Mouse (Mus musculus) kidney, adult 11 months (tissue): ENCODE data around the gene Aqp5.
A peak's percentile ranks its signal among the peaks of the same experiment; 100 is the strongest.

Source experiments
- DNase-seq: peaks from one replicate; pipeline ENCODE4 v3.0.0; 2022

Gene Aqp5

GRCm38 (mm10) chr15:99590429-99591084, at the start of gene Aqp5:
Gene Aqp5, plus strand, starts transcription at chr15:99590782.
- DNase-seq = no peak

- no peak for DNase-seq
Measured at GRCm38 (mm10) chr15:99544047-99544446, 46.5 kb upstream of the Aqp5 start.

- no peak for DNase-seq
Measured at GRCm38 (mm10) chr15:99546596-99546995, 44.0 kb upstream of the Aqp5 start.

GRCm38 (mm10) chr15:99547732-99548131, 42.9 kb upstream of the Aqp5 start:
- DNase-seq = no peak

- no peak for DNase-seq
Measured at GRCm38 (mm10) chr15:99549901-99550300, 40.7 kb upstream of the Aqp5 start.

GRCm38 (mm10) chr15:99553767-99554166, 36.8 kb upstream of the Aqp5 start:
- no peak for DNase-seq

GRCm38 (mm10) chr15:99558947-99559346, 31.6 kb upstream of the Aqp5 start:
- DNase-seq = no peak

GRCm38 (mm10) chr15:99560246-99560645, 30.3 kb upstream of the Aqp5 start:
- DNase-seq = no peak

GRCm38 (mm10) chr15:99567371-99567770, 23.2 kb upstream of the Aqp5 start:
- DNase-seq = no peak

GRCm38 (mm10) chr15:99568682-99569081, 21.9 kb upstream of the Aqp5 start:
- DNase-seq = no peak

- DNase-seq = no peak
Measured at GRCm38 (mm10) chr15:99569123-99569522, 21.5 kb upstream of the Aqp5 start.

- peak; percentile 32 for DNase-seq
Measured at GRCm38 (mm10) chr15:99578802-99579485, 11.6 kb upstream of the Aqp5 start, which contains the start of gene Aqp2. Gene Aqp2, plus strand, starts transcription at chr15:99579055.

GRCm38 (mm10) chr15:99583463-99584344, 6.9 kb upstream of the Aqp5 start:
- peak; percentile 36 for DNase-seq

- DNase-seq = no peak
Measured at GRCm38 (mm10) chr15:99584407-99585202, 6.0 kb upstream of the Aqp5 start.

GRCm38 (mm10) chr15:99585741-99586140, 4.8 kb upstream of the Aqp5 start:
- DNase-seq = no peak

GRCm38 (mm10) chr15:99586525-99586924, 4.1 kb upstream of the Aqp5 start:
- no peak for DNase-seq

- no peak for DNase-seq
Measured at GRCm38 (mm10) chr15:99589237-99589636, 1.3 kb upstream of the Aqp5 start.

GRCm38 (mm10) chr15:99589704-99590103, 878 bp upstream of the Aqp5 start:
- no peak for DNase-seq

- no peak for DNase-seq
Measured at GRCm38 (mm10) chr15:99592177-99592576, 1.6 kb downstream of the Aqp5 start.

GRCm38 (mm10) chr15:99592877-99593276, 2.3 kb downstream of the Aqp5 start:
- no peak for DNase-seq

GRCm38 (mm10) chr15:99594951-99595350, 4.4 kb downstream of the Aqp5 start:
- no peak for DNase-seq

GRCm38 (mm10) chr15:99596056-99596687, 5.6 kb downstream of the Aqp5 start:
- peak; percentile 78 for DNase-seq
